Mouse (Mus musculus): ENCODE measurements around the gene Samsn1. TPM values are rescaled to one million over a fixed set of nuclear protein-coding genes. Genes with fewer than 3 reads are reported as not detected.

Gene Samsn1
- total and polyA plus RNA-seq, 3 experiments, result 5.7 to 453 (median 257) TPM

- ATAC-seq (ENCODE audit: extremely low read depth, insufficient number of reproducible peaks, low FRiP score, poor library complexity, severe bottlenecking) (no peak), DNase-seq (ENCODE audit: low spot score) (no peak)
- no peaks in the 10 kb centered on the region for H3K36me3 ChIP-seq (replicated peaks)
- no peak overlapping the region for H3K4me3 ChIP-seq (ENCODE audit: low read depth, low read length)
- H3K9me3 ChIP-seq (replicated peaks), result no peaks in the 10 kb centered on the region
- no peaks in the 10 kb centered on the region for H3K27me3 ChIP-seq (ENCODE audit: insufficient read depth, low read length)
- H3K4me1 ChIP-seq (ENCODE audit: insufficient read depth, low read depth, low read length), result peaks cover 20% of the 10 kb centered on the region
- TF ChIP-seq GATA2 (IDR thresholded peaks at IDR 0.05; ENCODE audit: borderline replicate concordance, low read depth, low read length), result no peak
- no peak for TF ChIP-seq POLR2AphosphoS5 (IDR thresholded peaks at IDR 0.05; ENCODE audit: insufficient replicate concordance, low read depth, low read length)
- TF ChIP-seq CTCF (IDR thresholded peaks at IDR 0.05; ENCODE audit: low read depth, low read length), result no peak
- TF ChIP-seq TAL1 (conservative IDR thresholded peaks at IDR 0.05; ENCODE audit: low read depth, low read length), result no peak
- TF ChIP-seq GATA1 (IDR thresholded peaks at IDR 0.05; ENCODE audit: borderline replicate concordance, low read length), result no peak
These were observed 198.9 kb downstream of the Samsn1 start for GRCm38 (mm10) chr16:75823226-75823625.

GRCm38 (mm10) chr16:75820963-75821362 lies 201.1 kb downstream of the Samsn1 start:
- TF ChIP-seq TAL1 (conservative IDR thresholded peaks at IDR 0.05; ENCODE audit: low read depth, low read length) (no peak), POLR2AphosphoS5 (IDR thresholded peaks at IDR 0.05; ENCODE audit: insufficient replicate concordance, low read depth, low read length) (no peak), GATA1 (IDR thresholded peaks at IDR 0.05; ENCODE audit: borderline replicate concordance, low read length) (no peak), GATA2 (IDR thresholded peaks at IDR 0.05; ENCODE audit: borderline replicate concordance, low read depth, low read length) (no peak), CTCF (IDR thresholded peaks at IDR 0.05; ENCODE audit: low read depth, low read length) (no peak)
- no peak for ATAC-seq (ENCODE audit: extremely low read depth, insufficient number of reproducible peaks, low FRiP score, poor library complexity, severe bottlenecking)
- H3K4me3 ChIP-seq (ENCODE audit: low read depth, low read length), result no peak overlapping the region
- no peaks in the 10 kb centered on the region for H3K36me3 ChIP-seq (replicated peaks)
- H3K9me3 ChIP-seq (replicated peaks), result no peaks in the 10 kb centered on the region
- DNase-seq (ENCODE audit: low spot score), result no peak
- H3K27me3 ChIP-seq (ENCODE audit: insufficient read depth, low read length), result no peaks in the 10 kb centered on the region
- H3K4me1 ChIP-seq (ENCODE audit: insufficient read depth, low read depth, low read length), result peaks cover 11% of the 10 kb centered on the region
